Mouse (Mus musculus): Measurements from ENCODE around the gene Luc7l.

The Luc7l gene

DNA sequence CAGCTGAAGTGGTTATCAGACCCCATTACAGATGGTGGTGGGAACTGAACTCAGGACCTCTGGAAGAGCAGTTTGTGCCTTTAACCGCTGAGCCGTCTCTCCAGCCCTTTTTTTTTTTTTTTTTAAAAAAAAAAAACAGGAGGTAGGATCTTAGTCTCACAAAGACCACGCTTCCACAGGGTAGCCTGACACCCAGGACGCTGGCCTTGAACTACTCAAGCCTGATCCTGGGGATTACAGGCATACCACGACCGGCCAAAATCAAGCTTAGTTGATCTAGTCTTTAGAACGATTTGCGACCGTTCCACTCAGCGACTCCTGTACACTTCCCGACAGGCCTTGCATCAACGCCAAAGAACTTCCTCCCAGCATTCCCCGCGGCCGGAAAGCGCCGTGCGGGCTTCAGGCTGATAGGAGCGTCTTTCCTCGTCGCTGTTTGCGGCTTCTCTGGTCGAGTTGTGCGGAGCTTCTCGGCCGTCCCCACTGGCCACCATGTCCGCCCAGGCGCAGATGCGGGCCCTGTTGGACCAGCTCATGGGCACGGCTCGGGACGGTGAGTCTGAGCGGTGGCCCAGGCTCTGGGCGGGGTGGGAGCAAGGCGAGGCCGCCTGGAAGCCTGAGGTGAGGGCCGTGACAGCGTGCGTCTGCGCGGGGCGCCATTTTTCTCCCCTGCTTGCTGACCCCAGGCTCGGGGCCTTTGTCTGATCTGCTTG is at the start of gene Luc7l:
Gene Luc7l (plus strand): TSS at position 358 of the 713 bp plus-strand sequence.
- peak; percentile 93 for DNase-seq

DNA sequence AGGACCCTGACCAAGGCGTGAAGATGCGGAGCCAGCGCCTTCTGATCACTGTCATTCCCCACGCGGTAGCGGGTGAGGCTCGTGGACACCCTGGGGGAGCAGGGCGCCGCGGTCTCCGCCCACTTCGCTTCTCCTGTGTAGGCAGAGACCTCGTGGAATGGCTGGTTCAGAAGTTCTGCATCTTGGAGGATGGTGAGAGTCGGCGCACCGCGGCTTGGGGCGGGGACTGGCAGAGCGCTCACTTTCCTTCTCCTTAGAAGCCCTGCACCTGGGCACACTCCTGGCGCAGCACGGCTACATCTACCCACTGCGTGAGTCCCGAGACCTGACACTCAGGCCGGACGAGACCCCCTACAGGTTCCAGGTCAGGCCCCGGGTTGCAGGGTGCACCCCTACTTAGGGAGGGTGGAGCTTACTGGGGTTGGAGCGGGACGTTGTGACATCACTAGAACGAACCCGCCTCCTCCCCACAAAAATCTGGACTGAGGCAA is 49.3 kb upstream of the Luc7l start:
- DNase-seq, result peak; percentile 36

DNA sequence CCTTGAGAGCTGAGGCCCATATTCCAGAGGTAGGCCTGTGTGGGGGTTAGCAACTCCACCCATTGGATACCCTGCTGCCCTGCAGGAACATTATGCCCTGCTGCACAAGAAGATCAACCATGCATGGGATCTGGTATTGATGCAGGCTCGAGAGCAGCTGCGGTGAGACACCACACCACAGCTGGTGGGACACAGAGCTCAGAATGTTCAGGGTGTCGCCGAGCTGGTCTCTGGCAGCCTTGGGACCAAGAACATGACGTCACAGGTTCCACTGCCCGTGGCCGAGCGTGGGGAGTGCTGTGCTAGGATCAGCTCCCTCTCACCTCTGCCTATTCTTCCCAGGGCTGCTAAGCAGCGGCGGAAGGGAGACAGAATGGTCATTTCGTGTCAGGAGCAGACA is 47.9 kb upstream of the Luc7l start:
- no peak for DNase-seq

DNA sequence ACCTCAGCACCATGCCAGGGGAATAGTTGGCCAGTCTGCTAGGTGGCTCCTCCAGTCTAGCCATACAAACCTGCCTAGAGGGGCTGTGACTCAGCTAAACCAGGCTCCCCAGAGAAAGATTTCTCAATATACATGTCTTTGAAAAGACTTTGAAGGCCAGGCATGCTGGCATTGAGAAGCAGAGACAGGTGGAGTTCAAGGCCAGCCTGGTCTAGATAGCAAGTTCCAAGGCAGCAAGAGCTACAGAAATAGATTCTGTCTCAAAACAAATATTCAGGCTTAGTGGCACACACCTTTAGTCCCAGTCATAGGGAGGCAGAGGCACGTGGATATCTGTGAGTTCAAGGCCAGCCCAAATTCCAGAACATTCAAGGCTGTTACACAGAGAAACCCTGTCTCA is 46.3 kb upstream of the Luc7l start:
- no peak for DNase-seq

DNA sequence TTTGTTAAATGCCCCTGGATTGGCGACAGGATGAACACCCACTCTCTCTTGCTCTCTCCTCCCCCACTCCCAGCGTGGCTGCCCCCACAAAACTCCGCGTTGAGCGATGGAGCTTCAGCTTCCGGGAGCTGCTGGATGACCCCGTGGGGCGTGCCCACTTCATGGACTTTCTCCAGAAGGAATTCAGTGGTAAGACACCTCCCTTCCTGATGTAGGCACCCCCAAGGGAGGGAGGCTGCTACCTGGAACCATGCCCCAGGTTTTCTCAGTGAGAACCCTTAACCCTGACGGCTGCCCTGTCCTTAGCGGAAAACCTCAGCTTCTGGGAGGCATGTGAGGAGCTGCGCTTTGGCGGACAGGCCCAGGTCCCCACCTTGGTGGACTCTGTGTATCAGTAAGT is 45.0 kb upstream of the Luc7l start, which contains the start of gene Arhgdig:
Gene Arhgdig (minus strand): TSS at position 101 of the 400 bp plus-strand sequence.
- no peak for DNase-seq

DNA sequence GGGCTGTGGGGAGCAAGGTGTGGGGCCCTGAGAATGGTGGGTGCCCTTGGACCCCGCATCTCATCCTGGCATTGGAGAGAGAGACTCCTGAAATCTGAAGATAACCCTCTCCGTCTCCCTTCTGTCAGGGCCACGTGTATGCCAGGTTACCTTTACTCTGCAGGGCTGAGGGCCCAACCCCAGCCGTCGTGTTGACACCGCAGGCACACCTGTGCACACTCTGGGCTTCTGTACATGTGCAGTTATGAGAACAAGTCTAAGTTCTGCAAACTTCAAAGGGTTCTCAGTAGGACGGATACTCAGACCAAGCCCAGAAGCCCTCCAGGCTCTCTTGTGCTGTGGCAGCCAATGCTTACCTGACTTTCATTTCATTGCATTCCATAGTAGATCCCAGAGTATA is 40.5 kb upstream of the Luc7l start:
- no peak for DNase-seq

DNA sequence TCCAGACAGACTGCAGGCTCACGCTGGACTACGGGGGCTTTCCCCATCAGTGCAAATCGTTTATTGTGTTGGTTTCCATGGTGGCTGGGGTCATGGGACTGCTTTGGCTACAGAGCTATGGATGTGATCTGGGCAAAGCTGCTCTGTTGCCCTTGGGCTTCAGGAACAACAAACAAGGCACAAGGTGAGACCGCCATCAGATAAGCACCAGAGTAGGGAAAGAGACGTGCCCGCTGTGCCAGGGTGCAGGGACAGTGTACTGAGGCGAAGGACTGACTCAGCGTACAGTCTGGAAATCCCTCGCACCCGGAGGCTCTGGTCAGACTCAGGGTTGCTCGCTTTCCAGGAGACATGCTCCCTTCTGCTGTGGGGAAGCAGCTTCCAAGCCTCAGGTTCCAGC is 40.0 kb upstream of the Luc7l start:
- DNase-seq, result no peak

DNA sequence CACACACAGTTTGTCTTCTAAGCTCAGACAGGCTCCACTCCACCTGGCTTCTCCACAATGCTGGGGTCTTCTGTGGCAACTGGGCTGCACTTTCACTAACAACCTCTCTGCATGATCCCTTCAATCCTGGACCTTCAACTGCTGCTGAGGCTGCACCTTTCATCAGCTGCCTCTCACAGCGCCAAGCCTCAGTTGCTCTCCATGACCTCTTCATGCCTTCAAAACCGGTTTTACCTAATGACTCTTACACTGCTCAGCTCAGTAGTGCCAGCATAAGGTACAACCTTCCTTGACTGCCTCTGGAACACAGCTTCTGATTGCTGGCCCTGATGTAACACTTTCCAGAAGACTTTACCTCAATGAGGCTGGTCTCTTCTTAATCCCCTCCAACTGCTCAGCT is 31.2 kb upstream of the Luc7l start:
- no peak for DNase-seq

DNA sequence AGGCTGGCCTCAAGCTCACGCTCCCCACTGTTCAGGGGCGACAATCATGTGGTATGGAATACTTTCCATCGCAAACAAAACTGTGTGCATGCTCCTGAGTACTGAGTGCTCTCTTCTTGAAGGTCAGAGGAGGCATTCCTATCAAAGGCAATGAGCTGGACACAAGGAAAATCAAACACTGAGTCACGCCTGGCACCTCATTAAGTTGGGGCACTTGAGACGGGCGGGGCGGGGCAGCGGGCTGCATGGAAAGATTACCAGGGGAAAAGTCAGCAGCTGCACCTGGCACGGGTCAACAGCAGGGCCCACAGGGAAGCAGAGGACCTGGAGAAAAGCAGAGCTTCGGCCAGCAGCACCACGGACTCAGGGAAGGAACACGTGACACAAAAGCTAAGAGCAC is 27.5 kb upstream of the Luc7l start:
- DNase-seq, result no peak

DNA sequence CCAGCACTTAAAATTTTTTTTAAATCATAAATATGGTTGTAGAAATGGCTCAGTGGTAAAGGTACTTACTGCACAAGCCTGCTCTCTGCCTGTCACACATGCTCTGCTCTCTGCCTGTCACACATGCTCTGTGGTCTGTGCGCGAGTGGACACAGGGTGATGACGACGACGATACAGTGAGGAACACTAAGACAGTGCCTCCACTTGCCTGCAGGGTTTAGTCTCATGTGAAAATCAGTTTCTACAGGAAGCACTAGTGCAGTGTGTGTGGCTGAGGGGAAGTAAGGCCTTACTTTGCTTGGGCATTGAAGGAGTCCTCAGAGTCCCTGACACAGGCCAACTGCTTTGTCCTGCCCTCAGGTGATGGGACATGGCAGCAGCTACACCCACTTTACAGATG is 22.9 kb upstream of the Luc7l start:
- DNase-seq, result no peak

DNA sequence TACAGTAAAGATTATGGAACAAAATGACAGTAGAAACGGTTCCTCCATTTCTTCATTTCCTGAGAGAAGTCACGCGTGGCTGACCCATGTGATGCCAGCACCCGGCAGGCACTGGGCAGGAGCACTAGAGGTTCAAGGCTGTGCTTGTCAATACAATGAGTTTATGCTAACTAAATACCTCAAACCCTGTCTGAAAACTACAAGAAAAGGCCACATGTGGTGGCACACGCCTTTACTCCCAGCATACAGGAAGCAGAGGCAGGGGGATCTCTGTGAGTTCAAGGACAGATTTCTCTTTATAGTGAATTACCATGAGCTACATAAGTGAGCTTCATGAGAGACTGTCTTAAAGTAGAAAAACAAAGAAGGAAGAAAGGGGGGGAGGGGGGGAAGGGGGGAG is 21.5 kb upstream of the Luc7l start:
- no peak for DNase-seq

DNA sequence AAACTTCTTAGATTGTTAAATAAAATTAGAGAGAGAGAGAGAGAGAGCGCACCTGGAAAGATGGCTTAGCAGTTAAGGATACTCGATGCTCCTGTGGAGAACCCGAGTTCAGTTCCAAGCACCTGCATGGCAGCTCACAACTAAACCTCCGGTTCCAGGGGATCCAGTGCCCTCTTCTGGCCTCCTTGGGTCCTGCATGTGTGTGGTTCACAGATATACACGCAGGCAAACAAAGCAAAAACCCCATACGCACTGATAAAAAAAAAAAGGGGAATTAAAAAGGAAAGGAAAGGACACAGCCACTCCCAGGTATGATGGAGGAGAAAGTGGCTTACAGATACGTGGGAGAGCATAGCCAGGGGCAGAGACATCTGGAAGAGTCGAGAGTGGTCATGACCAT is 19.8 kb upstream of the Luc7l start:
- DNase-seq, result no peak

DNA sequence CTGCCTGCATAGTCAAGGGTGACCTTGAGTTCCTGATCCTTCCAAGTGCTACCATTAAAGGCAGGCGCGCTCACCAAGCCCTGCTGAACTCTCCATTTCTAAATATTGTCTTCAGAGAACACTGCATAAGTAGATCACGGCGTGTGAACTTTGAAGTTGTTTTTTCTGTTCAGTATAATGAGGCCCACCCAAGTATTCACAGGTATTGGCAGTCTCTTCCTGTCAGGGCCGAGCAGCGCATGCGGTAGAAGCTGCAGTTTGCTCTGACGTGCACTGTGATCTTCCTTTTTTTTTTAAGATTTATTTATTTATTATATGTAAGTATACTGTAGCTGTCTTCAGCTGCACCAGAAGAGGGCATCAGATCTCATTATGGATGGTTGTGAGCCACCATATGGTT is 18.3 kb upstream of the Luc7l start:
- DNase-seq, result no peak

DNA sequence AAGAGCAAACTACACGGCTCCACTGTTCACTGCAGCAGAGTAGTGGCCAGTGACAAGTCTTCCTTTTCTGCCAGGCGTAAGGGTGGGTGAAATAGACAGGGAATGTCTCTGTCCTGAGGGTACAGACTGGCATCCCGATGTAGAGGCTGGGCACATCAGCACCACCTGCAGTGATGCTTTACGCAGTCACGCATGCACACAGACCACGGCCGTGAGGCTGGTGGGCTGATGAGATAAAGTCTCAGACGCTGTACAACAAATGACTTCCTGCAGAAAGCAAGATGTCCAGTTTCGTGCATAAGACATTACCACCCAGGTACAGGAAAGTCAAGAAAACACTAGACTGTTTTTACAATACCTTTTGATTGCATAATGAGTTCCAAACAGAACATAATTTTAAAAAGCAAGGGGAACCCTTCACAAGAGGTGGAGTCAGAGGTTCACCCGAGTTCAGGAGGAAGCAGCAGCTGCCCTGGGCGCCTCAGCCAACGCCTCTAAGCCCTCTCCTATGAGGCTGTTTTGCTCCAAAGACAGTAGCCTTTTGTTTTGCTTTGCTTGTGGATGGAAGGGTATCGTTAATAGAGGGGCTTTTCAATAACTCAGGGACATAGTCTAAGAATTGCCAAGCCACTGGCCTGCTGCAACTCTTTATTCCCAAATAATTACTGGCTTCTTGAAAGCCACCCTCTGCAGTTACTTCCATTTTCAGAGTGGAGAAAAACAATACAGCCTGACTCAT is 17.4 kb upstream of the Luc7l start:
- DNase-seq, result no peak

DNA sequence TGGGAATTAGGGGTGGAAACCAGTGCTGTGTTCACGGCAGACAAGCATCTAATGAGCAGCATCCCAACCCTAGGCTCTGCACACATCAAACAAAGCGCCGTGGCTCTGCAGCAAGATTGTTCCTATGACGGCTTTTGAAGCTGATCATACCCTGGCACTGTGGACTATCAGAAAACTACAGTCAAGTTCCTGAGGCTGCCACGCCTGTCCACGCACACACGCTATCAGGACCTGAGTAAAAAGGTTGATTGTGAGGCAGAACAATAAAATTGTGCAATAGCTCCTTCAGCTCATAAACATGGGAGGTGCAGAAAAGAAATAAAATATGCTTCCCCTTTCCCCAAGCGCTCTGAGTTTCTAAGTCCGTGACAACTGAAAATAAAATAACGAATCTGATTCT is 15.0 kb upstream of the Luc7l start:
- DNase-seq, result no peak

DNA sequence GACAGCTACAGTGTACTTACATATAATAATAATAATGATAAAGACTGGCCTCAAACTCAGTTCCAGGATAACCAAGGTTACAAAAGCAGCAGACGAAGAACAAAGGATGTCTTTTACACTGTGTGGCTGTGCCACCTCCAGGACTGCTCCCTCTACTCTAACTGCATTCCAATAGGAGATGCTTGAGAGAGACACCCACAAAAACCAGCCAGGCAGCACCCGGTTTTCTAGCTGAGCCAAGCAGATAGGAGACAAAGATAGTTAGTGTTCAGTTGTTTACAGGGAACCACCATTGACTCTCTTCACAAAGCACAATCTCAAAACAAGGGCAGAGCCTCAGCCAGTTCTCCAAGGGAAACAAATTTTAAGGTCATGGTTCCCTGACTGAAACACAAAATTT is 13.1 kb upstream of the Luc7l start:
- no peak for DNase-seq

DNA sequence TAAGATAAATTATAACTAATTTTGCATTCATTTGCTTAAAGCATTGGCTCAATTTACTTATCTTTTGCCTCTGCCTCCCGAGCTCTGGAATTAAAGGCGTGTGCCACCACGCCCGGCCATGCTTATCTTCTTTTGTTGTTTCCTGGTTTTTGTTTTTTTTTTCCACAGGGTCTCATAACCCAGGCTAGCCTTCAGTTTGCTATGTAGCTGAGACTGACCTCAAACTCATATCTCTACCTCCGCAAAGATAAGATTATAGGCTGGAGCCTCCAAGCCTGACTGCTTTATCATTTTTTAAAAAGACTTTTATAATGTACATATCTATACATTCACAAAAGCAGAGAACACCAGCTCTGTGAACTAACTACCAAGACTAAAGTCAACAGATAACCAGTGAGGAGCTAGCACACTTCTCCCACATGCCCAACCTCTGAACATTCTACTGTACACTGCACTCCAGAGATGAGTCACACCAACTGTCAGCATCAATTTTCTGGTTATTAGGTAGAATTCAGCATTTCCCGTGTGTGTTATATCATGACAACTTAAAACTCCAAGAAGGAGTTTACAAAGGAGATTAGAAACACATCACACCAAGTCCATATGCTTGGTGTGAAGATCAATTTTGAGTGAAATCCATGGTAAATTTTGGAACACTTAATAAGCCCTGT is 12.4 kb upstream of the Luc7l start:
- no peak for DNase-seq

DNA sequence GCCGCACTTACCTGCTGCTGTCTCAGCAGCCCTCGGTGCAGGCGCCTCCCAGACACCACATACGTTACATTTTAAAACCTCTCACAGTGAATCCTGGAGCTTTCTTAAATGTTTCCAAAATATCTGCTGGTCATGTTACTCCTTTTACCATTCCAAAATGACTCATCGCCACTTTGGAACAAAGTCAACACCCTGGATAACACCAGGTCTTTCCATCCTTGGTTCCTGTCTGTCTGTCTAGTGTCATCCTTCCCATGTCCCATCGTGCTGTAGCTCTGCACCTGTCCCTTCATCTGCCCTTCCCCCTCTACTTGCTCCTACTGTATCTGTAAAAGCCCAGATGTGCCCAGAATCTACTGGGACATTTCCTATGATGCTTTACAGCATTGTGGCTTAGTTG is 11.7 kb upstream of the Luc7l start:
- DNase-seq, result no peak

DNA sequence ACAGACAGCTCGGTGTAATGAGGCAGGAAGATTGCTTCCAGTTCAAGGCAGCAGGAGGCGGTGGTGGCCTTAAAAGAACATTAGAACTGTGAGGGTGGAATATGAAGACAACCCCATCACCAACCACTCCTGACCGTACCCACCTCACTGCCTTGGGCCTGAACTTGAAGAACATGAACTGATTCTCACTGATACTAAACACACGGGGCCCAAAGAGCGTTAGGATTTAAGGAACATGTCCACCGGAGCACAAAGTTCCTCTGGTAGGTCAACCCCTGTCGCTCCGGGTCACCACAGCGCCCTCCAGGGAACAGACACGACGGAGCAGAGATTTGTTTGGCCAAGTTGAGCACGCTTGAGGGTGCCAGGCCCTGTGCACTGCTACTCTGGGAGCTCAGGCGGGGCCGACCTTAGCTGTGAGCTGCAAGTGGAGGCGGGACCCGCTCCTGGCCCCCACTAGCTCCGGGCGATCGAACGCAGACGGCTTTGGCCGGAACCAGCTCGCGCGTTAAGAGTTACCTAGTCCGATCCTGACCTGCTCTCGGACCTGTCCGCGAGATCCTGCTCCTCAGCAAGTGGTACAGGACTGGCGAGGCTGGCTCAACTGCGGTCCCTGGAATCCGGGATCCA is 9.1 kb upstream of the Luc7l start:
- no peak for DNase-seq

DNA sequence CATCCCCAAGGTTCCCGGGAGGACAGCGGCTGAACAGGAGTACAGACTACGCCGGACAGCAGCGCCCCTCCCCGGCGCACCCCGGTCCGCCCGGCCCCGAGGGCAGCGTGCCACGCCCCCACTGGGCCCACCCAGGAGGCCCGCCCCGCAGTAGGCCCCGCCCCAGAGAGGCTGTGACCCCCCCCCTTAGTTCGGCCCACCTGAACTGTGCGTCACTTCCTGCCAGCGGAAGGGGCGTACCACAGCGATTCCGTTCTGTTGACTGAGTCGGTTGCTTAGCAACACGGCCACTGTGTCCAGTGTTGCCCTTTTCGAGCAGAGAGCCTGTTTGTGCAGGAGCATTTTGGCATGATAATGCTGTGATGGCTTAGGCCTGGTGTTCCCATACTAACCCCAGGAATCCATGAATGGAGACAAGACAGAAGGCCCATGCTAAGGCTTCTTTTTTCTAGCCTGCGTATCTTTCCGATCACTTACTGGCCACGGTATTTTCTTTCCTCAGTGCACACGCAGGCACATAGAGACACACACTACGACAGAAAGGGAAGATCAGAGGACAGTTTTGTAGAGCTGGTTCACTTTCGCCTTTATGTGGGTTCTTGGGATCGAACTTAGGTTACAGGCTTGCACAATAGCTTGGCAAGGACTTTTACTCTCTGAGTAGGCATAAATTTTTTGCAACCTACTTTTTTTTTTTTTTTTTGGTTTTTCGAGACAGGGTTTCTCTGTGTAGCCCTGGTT is 8.4 kb upstream of the Luc7l start, which contains the start of gene Fam234a:
Gene Fam234a (minus strand): TSS at position 142 of the 741 bp plus-strand sequence.
- peak; percentile 95 for DNase-seq

DNA sequence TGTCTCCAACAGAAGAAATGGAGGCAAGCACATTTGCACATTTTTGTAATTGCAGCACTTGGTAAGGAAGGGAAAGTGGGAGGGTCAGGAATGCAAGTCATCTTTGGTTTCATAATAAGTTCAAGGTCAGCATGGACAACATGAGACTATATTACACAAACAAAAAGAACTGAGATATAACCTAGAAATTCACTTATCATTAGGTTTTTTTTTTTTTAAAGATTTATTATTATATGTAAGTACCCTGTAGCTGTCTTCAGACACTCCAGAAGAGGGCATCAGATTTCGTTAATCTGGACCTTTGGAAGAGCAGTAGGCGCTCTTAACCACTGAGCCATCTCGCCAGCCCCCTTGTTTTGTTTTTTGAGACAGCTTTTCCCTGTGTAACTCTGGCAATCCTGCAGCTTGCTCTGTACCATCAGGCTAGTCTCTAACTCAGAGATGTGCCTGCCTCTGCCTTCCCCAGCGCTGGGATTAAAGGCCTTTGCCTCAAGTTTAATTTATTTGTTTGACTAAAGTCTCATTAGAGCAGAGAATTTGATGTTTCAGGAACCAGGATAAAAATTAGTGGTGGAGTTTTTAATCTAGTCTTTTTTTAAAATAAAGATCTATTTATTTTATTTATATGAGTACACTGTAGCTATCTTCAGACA is 684 bp upstream of the Luc7l start:
- no peak for DNase-seq

DNA sequence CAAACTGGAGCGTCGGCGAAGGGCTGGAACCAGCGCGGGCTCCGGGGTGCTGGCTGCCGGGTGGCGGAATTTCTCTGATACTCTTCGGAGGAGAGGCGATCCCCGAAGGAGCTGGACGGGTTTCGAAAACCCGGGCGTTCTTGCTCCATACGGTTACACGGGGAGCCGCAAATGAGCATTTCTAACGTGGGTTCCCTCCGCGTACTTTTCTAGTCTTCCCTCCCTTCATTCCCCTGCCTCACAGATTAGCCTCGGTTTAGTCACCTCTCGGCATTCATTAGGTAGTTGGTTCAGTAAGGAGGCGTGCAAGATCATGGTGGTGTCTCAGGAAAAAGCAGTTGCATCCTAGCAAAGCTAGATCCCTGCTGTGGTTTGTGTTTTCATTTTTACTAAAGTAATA is 703 bp downstream of the Luc7l start:
- no peak for DNase-seq
